Mouse (Mus musculus) midbrain, embryonic 13.5 days (tissue): ENCODE results near the gene Olfr71. TPM values are rescaled to one million over a fixed set of nuclear protein-coding genes. Genes with fewer than 3 reads are reported as not detected.

ENCODE experiments used
- ATAC-seq: fragments of 200-750 bp; cut with Nextera tagmentation; 2 replicates; pipeline ENCODE4 v1.8.0; 2017; ENCODE audit warnings: mild to moderate bottlenecking, moderate TSS enrichment, moderate library complexity
- H3K27ac ChIP-seq: fragments of 300-500 bp; sonication (generic); 2 replicates; pipeline ENCODE4 v1.5.1; 2015; ENCODE audit warnings: inconsistent platforms, mild to moderate bottlenecking, moderate library complexity
- H3K27me3 ChIP-seq: fragments of 300-500 bp; sonication (generic); 2 replicates; pipeline ENCODE4 v1.6.1; 2015; ENCODE audit warnings: mild to moderate bottlenecking, inconsistent platforms
- H3K36me3 ChIP-seq: fragments of 300-500 bp; sonication (generic); 2 replicates; pipeline ENCODE4 v1.6.1; 2015; ENCODE audit warnings: mild to moderate bottlenecking, inconsistent platforms
- H3K4me1 ChIP-seq: fragments of 300-500 bp; sonication (generic); replicated peaks from 2 replicates; pipeline ENCODE4 v1.6.1; 2015; ENCODE audit warnings: inconsistent platforms
- H3K4me2 ChIP-seq: fragments of 300-500 bp; sonication (generic); replicated peaks from 2 replicates; pipeline ENCODE4 v1.6.1; 2015; ENCODE audit warnings: moderate library complexity, mild to moderate bottlenecking, inconsistent platforms
- H3K4me3 ChIP-seq: fragments of 300-500 bp; sonication (generic); replicated peaks from 2 replicates; pipeline ENCODE4 v1.5.1; 2015; ENCODE audit warnings: mild to moderate bottlenecking, inconsistent platforms
- H3K9ac ChIP-seq: fragments of 300-500 bp; sonication (generic); replicated peaks from 2 replicates; pipeline ENCODE4 v1.6.1; 2015; ENCODE audit warnings: mild to moderate bottlenecking, inconsistent platforms
- H3K9me3 ChIP-seq: fragments of 300-500 bp; sonication (generic); 2 replicates; pipeline ENCODE4 v1.6.1; 2016; ENCODE audit warnings: mild to moderate bottlenecking, inconsistent platforms
- WGBS: fragments of 180-500 bp; shearing (Covaris S2); methylation state at CpG from one replicate; pipeline ENCODE4 v1.1.7; 2015; 5-methylcytosine and 5-hydroxymethylcytosine counted together
- polyA plus RNA-seq: library from polyadenylated mRNA; unstranded; fragments of >200 nt; fragmentation: Nextera tagmentation; extraction: Ambion mirVana; gene quantifications from 2 replicates; pipeline ENCODE4 v1.2.1, GENCODE M21; 2015

The Olfr71 gene
- polyA plus RNA-seq, 1 experiment from 2014 or later: 0.08 TPM

GRCm38 (mm10) chr4:43729126-43729525 is 19.1 kb upstream of the Olfr71 start:
- no peaks in the 10 kb centered on the region for H3K4me1 ChIP-seq
- no peak overlapping the region for H3K4me3 ChIP-seq
- no peak overlapping the region for H3K9ac ChIP-seq
- H3K36me3 ChIP-seq: no peaks in the 10 kb centered on the region
- H3K4me2 ChIP-seq: no peak overlapping the region
- no peaks in the 10 kb centered on the region for H3K9me3 ChIP-seq
- no peaks in the 10 kb centered on the region for H3K27me3 ChIP-seq
- WGBS: 77% methylated on average over 3 of the region's 3 CpGs
- ATAC-seq: no peak
- no peak overlapping the region for H3K27ac ChIP-seq

- Histone ChIP-seq H3K27ac (no peak overlapping the region), H3K9me3 (no peaks in the 10 kb centered on the region), H3K4me1 (no peaks in the 10 kb centered on the region), H3K4me3 (no peak overlapping the region), H3K36me3 (no peaks in the 10 kb centered on the region), H3K27me3 (no peaks in the 10 kb centered on the region), H3K9ac (no peak overlapping the region), H3K4me2 (no peak overlapping the region)
- 77% methylated on average over 5 of the region's 5 CpGs for WGBS
- no peak for ATAC-seq
Observed at GRCm38 (mm10) chr4:43728576-43728954, 18.5 kb upstream of the Olfr71 start.

- H3K4me3 ChIP-seq: no peak overlapping the region
- H3K9ac ChIP-seq: no peak overlapping the region
- no peaks in the 10 kb centered on the region for H3K27me3 ChIP-seq
- no peak for ATAC-seq
- H3K9me3 ChIP-seq: no peaks in the 10 kb centered on the region
- no peak overlapping the region for H3K4me2 ChIP-seq
- WGBS: 78% methylated on average over 7 of the region's 7 CpGs
- no peaks in the 10 kb centered on the region for H3K36me3 ChIP-seq
- no peaks in the 10 kb centered on the region for H3K4me1 ChIP-seq
- H3K27ac ChIP-seq: no peak overlapping the region
Observed at GRCm38 (mm10) chr4:43727718-43728575, 17.9 kb upstream of the Olfr71 start.

- Histone ChIP-seq H3K27me3 (no peaks in the 10 kb centered on the region), H3K4me2 (no peak within 1 kb of the TSS), H3K27ac (no peak within 1 kb of the TSS), H3K9ac (no peak within 1 kb of the TSS), H3K36me3 (no peaks in the 10 kb centered on the region), H3K4me1 (no peaks in the 10 kb centered on the region), H3K4me3 (no peak within 1 kb of the TSS), H3K9me3 (no peaks in the 10 kb centered on the region)
- ATAC-seq: no peak
- WGBS: 62% methylated on average over 3 of the region's 3 CpGs
Observed at GRCm38 (mm10) chr4:43726995-43727394, 16.9 kb upstream of the Olfr71 start, which contains the start of gene Hrct1. Gene Hrct1 (plus strand): TSS chr4:43727188.

GRCm38 (mm10) chr4:43726228-43726993 is 16.4 kb upstream of the Olfr71 start:
- H3K4me3 ChIP-seq: no peak overlapping the region
- no peaks in the 10 kb centered on the region for H3K4me1 ChIP-seq
- no peak overlapping the region for H3K9ac ChIP-seq
- no peaks in the 10 kb centered on the region for H3K9me3 ChIP-seq
- H3K36me3 ChIP-seq: no peaks in the 10 kb centered on the region
- H3K27me3 ChIP-seq: no peaks in the 10 kb centered on the region
- H3K4me2 ChIP-seq: no peak overlapping the region
- no peak overlapping the region for H3K27ac ChIP-seq
- 73% methylated on average over 12 of the region's 12 CpGs for WGBS
- ATAC-seq: no peak

- Histone ChIP-seq H3K27ac (no peak overlapping the region), H3K9me3 (no peaks in the 10 kb centered on the region), H3K27me3 (no peaks in the 10 kb centered on the region), H3K4me2 (no peak overlapping the region), H3K9ac (no peak overlapping the region), H3K36me3 (no peaks in the 10 kb centered on the region), H3K4me3 (no peak overlapping the region), H3K4me1 (0 out of 2 replicates have a peak, but pooled peaks cover 3% of the 10 kb centered on the region)
- ATAC-seq: no peak
- WGBS: 31% methylated on average over 1 of the region's 1 CpGs
Observed at GRCm38 (mm10) chr4:43724764-43725163, 14.7 kb upstream of the Olfr71 start.

- no peaks in the 10 kb centered on the region for H3K27me3 ChIP-seq
- ATAC-seq: no peak
- H3K4me2 ChIP-seq: no peak overlapping the region
- 90% methylated on average over 4 of the region's 4 CpGs for WGBS
- no peaks in the 10 kb centered on the region for H3K9me3 ChIP-seq
- no peak overlapping the region for H3K4me3 ChIP-seq
- H3K4me1 ChIP-seq: 0 out of 2 replicates have a peak, but pooled peaks cover 3% of the 10 kb centered on the region
- H3K36me3 ChIP-seq: no peaks in the 10 kb centered on the region
- no peak overlapping the region for H3K9ac ChIP-seq
- no peak overlapping the region for H3K27ac ChIP-seq
Observed at GRCm38 (mm10) chr4:43722191-43722590, 12.1 kb upstream of the Olfr71 start.

GRCm38 (mm10) chr4:43720491-43721228 is 10.6 kb upstream of the Olfr71 start:
- no peak overlapping the region for H3K4me2 ChIP-seq
- no peak overlapping the region for H3K9ac ChIP-seq
- no peak overlapping the region for H3K27ac ChIP-seq
- 0 out of 2 replicates have a peak, but pooled peaks cover 3% of the 10 kb centered on the region for H3K4me1 ChIP-seq
- no peaks in the 10 kb centered on the region for H3K27me3 ChIP-seq
- H3K36me3 ChIP-seq: no peaks in the 10 kb centered on the region
- ATAC-seq: no peak
- H3K9me3 ChIP-seq: no peaks in the 10 kb centered on the region
- no peak overlapping the region for H3K4me3 ChIP-seq
- WGBS: 62% methylated on average over 13 of the region's 16 CpGs

- Histone ChIP-seq H3K27me3 (no peaks in the 10 kb centered on the region), H3K9ac (no peak overlapping the region), H3K4me2 (no peak overlapping the region), H3K36me3 (no peaks in the 10 kb centered on the region), H3K27ac (no peak overlapping the region), H3K4me3 (no peak overlapping the region), H3K4me1 (no peaks in the 10 kb centered on the region), H3K9me3 (no peaks in the 10 kb centered on the region)
- no peak for ATAC-seq
- WGBS: 39% methylated on average over 7 of the region's 7 CpGs
Observed at GRCm38 (mm10) chr4:43713652-43714219, 3.7 kb upstream of the Olfr71 start.

- no peaks in the 10 kb centered on the region for H3K36me3 ChIP-seq
- 0 out of 2 replicates have a peak, but pooled peaks have one; percentile 14 for ATAC-seq
- 0% methylated on average over 2 of the region's 2 CpGs for WGBS
Observed at GRCm38 (mm10) chr4:43711821-43712220, 1.8 kb upstream of the Olfr71 start.

GRCm38 (mm10) chr4:43705991-43706390 is 4.1 kb downstream of the Olfr71 start:
- Histone ChIP-seq H3K9ac (no peak overlapping the region), H3K27ac (no peak overlapping the region), H3K36me3 (no peaks in the 10 kb centered on the region), H3K4me1 (0 out of 2 replicates have a peak, but pooled peaks cover 4% of the 10 kb centered on the region), H3K4me2 (no peak overlapping the region), H3K27me3 (no peaks in the 10 kb centered on the region), H3K9me3 (no peaks in the 10 kb centered on the region), H3K4me3 (no peak overlapping the region)
- ATAC-seq: no peak
- WGBS: 89% methylated on average over 13 of the region's 13 CpGs

More at GRCm38 (mm10) chr4:43711821-43712220, 1.8 kb upstream of the Olfr71 start:
- no peak overlapping the region for H3K4me2 ChIP-seq
- H3K9me3 ChIP-seq: no peaks in the 10 kb centered on the region
- no peaks in the 10 kb centered on the region for H3K27me3 ChIP-seq
- no peak overlapping the region for H3K27ac ChIP-seq
- 0 out of 2 replicates have a peak, but pooled peaks cover 4% of the 10 kb centered on the region for H3K4me1 ChIP-seq
- H3K9ac ChIP-seq: no peak overlapping the region
- H3K4me3 ChIP-seq: no peak overlapping the region
